19 mouse cellular contexts compared by ENCODE assay signal in the genomic region with DNA sequence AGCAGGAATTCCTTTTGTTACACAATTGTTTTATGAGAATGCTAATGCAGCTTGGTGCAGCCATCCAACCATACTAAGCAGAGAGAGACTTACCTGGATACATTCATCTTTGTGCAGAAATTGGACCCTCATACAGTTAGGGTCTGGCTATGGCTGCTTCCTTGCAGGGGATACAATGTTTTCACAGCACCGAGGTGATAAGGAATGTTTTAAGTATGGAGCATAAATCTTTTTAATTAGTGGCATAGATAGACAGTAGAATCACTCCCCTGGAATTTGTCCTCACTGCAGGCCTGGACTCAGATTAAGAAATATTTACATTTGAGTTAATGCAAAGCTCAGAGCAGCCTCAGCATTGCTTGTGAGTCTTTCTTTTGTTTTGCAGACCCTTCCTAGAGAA. TPM values are rescaled to one million over a fixed set of nuclear protein-coding genes. Genes with fewer than 3 reads are reported as not detected.
DNase-seq lines count a peak whose midpoint lies in the region; ATAC-seq and TF ChIP-seq lines count a peak whose summit lies in the region.
"Had no signal": no experiment of that assay in that cellular context is flagged by ENCODE, and none has a peak within 500 bp of the region (broad histone marks: within the 10 kb centered on the region; RNA-seq: fewer than 3 reads in every experiment).

No protein-coding gene starts in this region.

- H3K9ac ChIP-seq in kidney, embryonic 14.5 days (ENCODE audit: low read depth, low read length): no peak overlapping the region
- H3K9ac ChIP-seq in neural tube, embryonic 15.5 days (replicated peaks): no peak overlapping the region
- H3K9ac ChIP-seq: embryonic facial prominence, embryonic 12.5 days; forebrain, embryonic 13.5 days; forebrain, embryonic 15.5 days; forebrain, postnatal 0 days had no signal

- H3K4me1 ChIP-seq in kidney, embryonic 14.5 days (ENCODE audit: control insufficient read depth, insufficient read depth, low read length): no peaks in the 10 kb centered on the region
- H3K4me1 ChIP-seq in neural tube, embryonic 15.5 days: no peaks in the 10 kb centered on the region
- H3K4me1 ChIP-seq: embryonic facial prominence, embryonic 10.5 days; embryonic facial prominence, embryonic 12.5 days; forebrain, embryonic 13.5 days; forebrain, embryonic 15.5 days had no signal

- CTCF ChIA-PET in Patski (lab: Charles Lee): no interaction called here

- no peaks in the 10 kb centered on the region for H3K9me3 ChIP-seq in kidney, embryonic 14.5 days (ENCODE audit: control insufficient read depth, low read length)
- no peaks in the 10 kb centered on the region for H3K9me3 ChIP-seq in neural tube, embryonic 15.5 days (replicated peaks)
- H3K9me3 ChIP-seq: embryonic facial prominence, embryonic 10.5 days; embryonic facial prominence, embryonic 12.5 days; forebrain, embryonic 13.5 days; forebrain, embryonic 15.5 days had no signal

- H3K36me3 ChIP-seq in kidney, embryonic 14.5 days (ENCODE audit: control insufficient read depth, insufficient read depth, low read length): no peaks in the 10 kb centered on the region
- H3K36me3 ChIP-seq in neural tube, embryonic 15.5 days: no peaks in the 10 kb centered on the region
- H3K36me3 ChIP-seq: embryonic facial prominence, embryonic 10.5 days; embryonic facial prominence, embryonic 12.5 days; forebrain, embryonic 15.5 days had no signal

- H3K4me2 ChIP-seq in kidney, embryonic 14.5 days (replicated peaks; ENCODE audit: low read depth, low read length): no peak overlapping the region
- H3K4me2 ChIP-seq in neural tube, embryonic 15.5 days: no peak overlapping the region
- H3K4me2 ChIP-seq: embryonic facial prominence, embryonic 12.5 days; forebrain, embryonic 13.5 days; forebrain, embryonic 15.5 days had no signal

- TF ChIP-seq CTCF in Patski (IDR thresholded peaks at IDR 0.05): no peak

- no peak overlapping the region for H3K27ac ChIP-seq in kidney, embryonic 14.5 days (ENCODE audit: low read depth, low read length)
- H3K27ac ChIP-seq in neural tube, embryonic 15.5 days (replicated peaks): no peak overlapping the region
- H3K27ac ChIP-seq: embryonic facial prominence, embryonic 10.5 days; embryonic facial prominence, embryonic 12.5 days; forebrain, embryonic 13.5 days; forebrain, embryonic 15.5 days had no signal

- peak; percentile 68 for ATAC-seq in kidney, embryonic 14.5 days (ENCODE audit: low FRiP score, low TSS enrichment)
- ATAC-seq in Patski: peak; percentile 57
- no peak for ATAC-seq in neural tube, embryonic 15.5 days (ENCODE audit: low FRiP score)
- ATAC-seq: activated CD4-positive, CD25-positive, alpha-beta regulatory T cell, adult 4 months; forebrain, embryonic 13.5 days; forebrain, embryonic 15.5 days; forebrain, postnatal 0 days had no signal

- 25% methylated on average over 1 of the region's 1 CpGs for WGBS in kidney, embryonic 14.5 days
- 38% methylated on average over 1 of the region's 1 CpGs for WGBS in neural tube, embryonic 15.5 days

- in situ Hi-C loops in Patski (cut with MboI; ENCODE audit: low pct_unique_long_range_greater_than_20kb): no loop called here

- no peak overlapping the region for H3K4me3 ChIP-seq in kidney, embryonic 14.5 days (ENCODE audit: low read length)
- no peak overlapping the region for H3K4me3 ChIP-seq in neural tube, embryonic 15.5 days (replicated peaks)
- H3K4me3 ChIP-seq: embryonic facial prominence, embryonic 10.5 days; embryonic facial prominence, embryonic 12.5 days; forebrain, embryonic 13.5 days; forebrain, embryonic 15.5 days had no signal

- DNase-seq in kidney, adult 11 months: no peak
- DNase-seq in Patski (ENCODE audit: low read depth, low spot score) (peak; percentile 6), R1 (ENCODE audit: low read depth, low spot score) (peak; percentile 4)
- DNase-seq: adrenal gland, adult 8-10 months; adrenal gland, postnatal 14 days; adrenal gland, postnatal 36 days; cerebellum, adult 11-12 months; cerebellum, adult 2 months; cerebellum, adult 9-10 months; cerebellum, postnatal 10 days; cerebellum, postnatal 25 days; forebrain, postnatal 0 days had no signal

- H3K27me3 ChIP-seq in kidney, embryonic 14.5 days (ENCODE audit: control insufficient read depth, insufficient read depth, low read length): no peaks in the 10 kb centered on the region
- peaks cover 1% of the 10 kb centered on the region for H3K27me3 ChIP-seq in Patski
- H3K27me3 ChIP-seq in neural tube, embryonic 15.5 days (replicated peaks): no peaks in the 10 kb centered on the region
- H3K27me3 ChIP-seq: embryonic facial prominence, embryonic 12.5 days; forebrain, embryonic 13.5 days; forebrain, embryonic 15.5 days had no signal

- POLR2A ChIA-PET in Patski (lab: Charles Lee): no interaction called here

RNA-seq across cellular contexts. Expression of a gene that starts 47.0 kb away (rescaled TPM):
- 8.1 and 10.4 TPM in 2 replicates for polyA plus RNA-seq in kidney, embryonic 14.5 days (2014; fragmentation: Nextera tagmentation; extraction: Ambion mirVana)
- polyA plus RNA-seq in Patski (2021): 68.6 TPM
- polyA plus RNA-seq in neural tube, embryonic 15.5 days (2015; fragmentation: Nextera tagmentation; extraction: Ambion mirVana): 15.0 and 17.1 TPM in 2 replicates
